In genomic region chr1:183619451-183620059, GRCm38 (mm10) we compare ENCODE assay signal across 24 mouse cellular contexts.
A peak's percentile ranks its signal among the peaks of the same experiment; 100 is the strongest.
DNase-seq lines count a peak whose midpoint lies in the region; ATAC-seq and TF ChIP-seq lines count a peak whose summit lies in the region.
"Had no signal": no experiment of that assay in that cellular context is flagged by ENCODE, and none has a peak within 500 bp of the region (broad histone marks: within the 10 kb centered on the region; RNA-seq: fewer than 3 reads in every experiment).

No protein-coding gene starts in this region.

- H3K36me3 ChIP-seq in heart, adult 2 months (ENCODE audit: control insufficient read depth, insufficient read depth, low read length), result no peaks in the 10 kb centered on the region
- H3K36me3 ChIP-seq in C2C12 (ENCODE audit: control insufficient read depth, insufficient read depth), result no peaks in the 10 kb centered on the region
- H3K36me3 ChIP-seq: embryonic facial prominence, embryonic 13.5 days; embryonic facial prominence, embryonic 15.5 days; forebrain, embryonic 10.5 days; forebrain, embryonic 12.5 days; G1E had no signal

- no peaks in the 10 kb centered on the region for H3K79me3 ChIP-seq in C2C12 (ENCODE audit: low read depth)

- ATAC-seq in Patski, result peak; percentile 44
- ATAC-seq: forebrain, embryonic 14.5 days; forebrain, embryonic 16.5 days had no signal

- no peak overlapping the region for H3K4me3 ChIP-seq in heart, adult 2 months
- no peak overlapping the region for H3K4me3 ChIP-seq in C2C12 (ENCODE audit: insufficient read depth, poor library complexity, severe bottlenecking)
- H3K4me3 ChIP-seq: embryonic facial prominence, embryonic 13.5 days; embryonic facial prominence, embryonic 15.5 days; erythroblast, embryonic 14.5 days; forebrain, embryonic 10.5 days; forebrain, embryonic 12.5 days had no signal

- no peak for TF ChIP-seq POLR2A in heart, adult 2 months (IDR thresholded peaks at IDR 0.05; ENCODE audit: insufficient read depth, low read depth, low read length)

- TF ChIP-seq EP300 in heart, adult 2 months (IDR thresholded peaks at IDR 0.05; ENCODE audit: insufficient read depth, low read depth, low read length), result no peak

- peak; percentile 56 for DNase-seq in heart, adult 11 months
- DNase-seq in heart, adult 2 months, result no peak
- no peak for DNase-seq in Patski (ENCODE audit: low read depth, low spot score)
- DNase-seq in right cerebral cortex, adult 2 months (ENCODE audit: low spot score in 2 of 2), result no peak
- DNase-seq: adrenal gland, adult 2 months; adrenal gland, postnatal 10 days; adrenal gland, postnatal 25 days; B cell, adult 2 months; cerebellum, adult 11 months; cerebellum, adult 18-20 months; cerebellum, adult 8-10 months; cerebellum, adult 9-11 months; cerebellum, postnatal 14 days; cerebellum, postnatal 36 days; embryo, embryonic 11 days had no signal

- no peak for TF ChIP-seq CTCF in heart, adult 2 months (IDR thresholded peaks at IDR 0.05)
- no peak for TF ChIP-seq CTCF in C2C12 (IDR thresholded peaks at IDR 0.05; ENCODE audit: control insufficient read depth, insufficient read depth, insufficient read length)
- TF ChIP-seq CTCF in Patski (IDR thresholded peaks at IDR 0.05), result no peak

- H3K79me2 ChIP-seq in heart, adult 2 months (replicated peaks; ENCODE audit: control insufficient read depth, insufficient read depth, low read length), result no peaks in the 10 kb centered on the region
- no peaks in the 10 kb centered on the region for H3K79me2 ChIP-seq in C2C12 (ENCODE audit: control insufficient read depth, insufficient read depth)

- no peak overlapping the region for H3ac ChIP-seq in C2C12 (ENCODE audit: control insufficient read depth, insufficient read length, low read depth)

- WGBS in heart, adult 2 months, result 63% methylated on average over 9 of the region's 9 CpGs

- POLR2A ChIA-PET in Patski (lab: Charles Lee), result no interaction called here

- CTCF ChIA-PET in Patski (lab: Charles Lee), result interaction anchor here (1.5 kb wide), 1 partner anchor 17 kb away, joined by 3 read pairs; no protein-coding TSS in a partner anchor

- H3K27ac ChIP-seq in heart, adult 2 months, result no peak overlapping the region
- H3K27ac ChIP-seq: embryonic facial prominence, embryonic 13.5 days; embryonic facial prominence, embryonic 15.5 days; forebrain, embryonic 10.5 days; forebrain, embryonic 12.5 days had no signal

- H3K27me3 ChIP-seq in heart, adult 2 months (ENCODE audit: control insufficient read depth, insufficient read depth, low read length), result no peaks in the 10 kb centered on the region
- H3K27me3 ChIP-seq in C2C12 (ENCODE audit: control insufficient read depth, insufficient read depth, insufficient read length), result no peaks in the 10 kb centered on the region
- no peaks in the 10 kb centered on the region for H3K27me3 ChIP-seq in Patski
- H3K27me3 ChIP-seq: embryonic facial prominence, embryonic 13.5 days; embryonic facial prominence, embryonic 15.5 days; forebrain, embryonic 12.5 days had no signal

- H3K9ac ChIP-seq in heart, adult 2 months (ENCODE audit: low read depth, low read length), result no peak overlapping the region
- H3K9ac ChIP-seq: embryonic facial prominence, embryonic 13.5 days; embryonic facial prominence, embryonic 15.5 days; forebrain, embryonic 12.5 days had no signal

- in situ Hi-C loops in Patski (cut with MboI; ENCODE audit: low pct_unique_long_range_greater_than_20kb), result no loop called here

- H3K4me1 ChIP-seq in heart, adult 2 months (ENCODE audit: control insufficient read depth, insufficient read depth, low read length), result no peaks in the 10 kb centered on the region
- H3K4me1 ChIP-seq: embryonic facial prominence, embryonic 13.5 days; embryonic facial prominence, embryonic 15.5 days; forebrain, embryonic 10.5 days; forebrain, embryonic 12.5 days had no signal

- intact Hi-C loops in heart, adult 2 months (cut with DNase I), result no loop called here

TF ChIP-seq in C2C12, 6 proteins besides CTCF, POLR2A, EP300 and RAD21:
- TF ChIP-seq MYOD1 (IDR thresholded peaks at IDR 0.05; ENCODE audit: control insufficient read depth, insufficient read length, low read depth), result peak; percentile 60
- TF ChIP-seq CEBPB (IDR thresholded peaks at IDR 0.05; ENCODE audit: low read depth), result no peak
- no peak for TF ChIP-seq USF1 (IDR thresholded peaks at IDR 0.05; ENCODE audit: low read depth)
